Mouse (Mus musculus) heart, postnatal 0 days (tissue): Measurements from ENCODE around the gene Megf11. TPM values are rescaled to one million over a fixed set of nuclear protein-coding genes. Genes with fewer than 3 reads are reported as not detected.

Source experiments
- ATAC-seq: fragments of 200-750 bp; cut with Nextera tagmentation; 2 replicates; pipeline ENCODE4 v1.8.0; 2017; ENCODE audit warnings: low read depth, moderate number of reproducible peaks, moderate library complexity; ENCODE audit not compliant: insufficient read depth
- DNase-seq: peaks from one replicate; pipeline ENCODE4 v3.0.0-alpha.2; 2016; ENCODE audit warnings: low spot score
- H3K27ac ChIP-seq: fragments of 300-500 bp; sonication (generic); 2 replicates; pipeline ENCODE4 v1.5.1; 2014; ENCODE audit warnings: low read depth, mild to moderate bottlenecking
- H3K27me3 ChIP-seq: fragments of 300-500 bp; sonication (generic); 2 replicates; pipeline ENCODE4 v1.6.1; 2014; ENCODE audit warnings: low read length, mixed read lengths; ENCODE audit not compliant: control insufficient read depth, insufficient read depth
- H3K36me3 ChIP-seq: fragments of 300-500 bp; sonication (generic); replicated peaks from 2 replicates; pipeline ENCODE4 v1.6.1; 2014; ENCODE audit warnings: low read length, mixed read lengths; ENCODE audit not compliant: control insufficient read depth, insufficient read depth
- H3K4me1 ChIP-seq: fragments of 300-500 bp; sonication (generic); 2 replicates; pipeline ENCODE4 v1.6.1; 2014; ENCODE audit warnings: antibody characterized with exemption; ENCODE audit not compliant: control insufficient read depth, insufficient read depth
- H3K4me2 ChIP-seq: fragments of 300-500 bp; sonication (generic); 2 replicates; pipeline ENCODE4 v1.6.1; 2014; ENCODE audit warnings: low read depth, mild to moderate bottlenecking, low read length, moderate library complexity
- H3K4me3 ChIP-seq: fragments of 300-500 bp; sonication (generic); 2 replicates; pipeline ENCODE4 v1.5.1; 2014; ENCODE audit warnings: low read depth, low read length
- H3K9ac ChIP-seq: fragments of 300-500 bp; sonication (generic); replicated peaks from 2 replicates; pipeline ENCODE4 v1.6.1; 2014; ENCODE audit warnings: low read depth, low read length, mixed read lengths
- H3K9me3 ChIP-seq: fragments of 300-500 bp; sonication (generic); replicated peaks from 2 replicates; pipeline ENCODE4 v1.6.1; 2016; ENCODE audit warnings: low read length; ENCODE audit not compliant: control insufficient read depth
- CTCF ChIP-seq: IDR thresholded peaks from 2 replicates; pipeline ENCODE4 v1.5.1; 2016; ENCODE audit warnings: antibody characterized with exemption, control low read depth, low read depth
- EP300 ChIP-seq: IDR thresholded peaks from 2 replicates; pipeline ENCODE4 v1.6.1; 2016; ENCODE audit warnings: antibody characterized with exemption, low read depth
- WGBS: fragments of 180-500 bp; shearing (Covaris S2); extraction: QIAGEN DNeasy Blood & Tissue Kit; methylation state at CpG from one replicate; pipeline ENCODE4 v1.1.7; 2014; 5-methylcytosine and 5-hydroxymethylcytosine counted together
- polyA plus RNA-seq: library from polyadenylated mRNA; unstranded; fragments of >200 nt; fragmentation: Nextera tagmentation; extraction: Ambion mirVana; gene quantifications from 2 replicates; pipeline ENCODE4 v1.2.1, GENCODE M21; 2015
- total RNA-seq: library from RNA; depleted of rRNA; stranded (reverse); fragments of >200 nt; gene quantifications from 2 replicates; pipeline ENCODE4 v1.2.3, GENCODE M21; 2014; ENCODE audit warnings: low replicate concordance

Megf11 gene
- total and polyA plus RNA-seq, 2 experiments from 2014 or later, result 0.18 to 0.23 TPM

DNA sequence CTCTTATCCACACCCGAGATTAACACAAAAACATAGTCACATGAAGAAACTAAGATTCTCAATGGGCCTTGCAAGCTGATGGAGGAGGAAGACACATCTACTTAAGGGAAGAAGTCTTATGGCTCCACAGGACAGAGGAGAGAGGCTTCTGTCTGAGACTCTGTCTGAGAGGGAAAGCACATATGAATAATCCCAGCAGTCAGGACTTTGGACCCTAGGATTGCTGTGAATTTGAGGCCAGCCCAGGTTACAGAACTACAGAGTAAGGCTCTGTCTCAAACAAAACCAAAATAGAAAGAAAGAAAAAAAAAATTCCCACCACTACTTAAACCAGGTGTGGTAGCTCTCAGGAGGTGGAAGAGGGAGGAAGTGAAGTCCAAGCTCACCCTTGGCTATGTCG is 266.7 kb downstream of the Megf11 start:
- no peak overlapping the region for H3K9ac ChIP-seq
- no peaks in the 10 kb centered on the region for H3K4me1 ChIP-seq
- H3K9me3 ChIP-seq, result 0 out of 2 replicates have a peak, but pooled peaks cover 5% of the 10 kb centered on the region
- ATAC-seq (no peak), DNase-seq (no peak)
- H3K27me3 ChIP-seq, result no peaks in the 10 kb centered on the region
- no peak for TF ChIP-seq CTCF
- no peak for TF ChIP-seq EP300
- H3K27ac ChIP-seq, result no peak overlapping the region
- H3K4me3 ChIP-seq, result no peak overlapping the region
- H3K4me2 ChIP-seq, result no peak overlapping the region
- 42% methylated on average over 2 of the region's 2 CpGs for WGBS
- no peaks in the 10 kb centered on the region for H3K36me3 ChIP-seq

DNA sequence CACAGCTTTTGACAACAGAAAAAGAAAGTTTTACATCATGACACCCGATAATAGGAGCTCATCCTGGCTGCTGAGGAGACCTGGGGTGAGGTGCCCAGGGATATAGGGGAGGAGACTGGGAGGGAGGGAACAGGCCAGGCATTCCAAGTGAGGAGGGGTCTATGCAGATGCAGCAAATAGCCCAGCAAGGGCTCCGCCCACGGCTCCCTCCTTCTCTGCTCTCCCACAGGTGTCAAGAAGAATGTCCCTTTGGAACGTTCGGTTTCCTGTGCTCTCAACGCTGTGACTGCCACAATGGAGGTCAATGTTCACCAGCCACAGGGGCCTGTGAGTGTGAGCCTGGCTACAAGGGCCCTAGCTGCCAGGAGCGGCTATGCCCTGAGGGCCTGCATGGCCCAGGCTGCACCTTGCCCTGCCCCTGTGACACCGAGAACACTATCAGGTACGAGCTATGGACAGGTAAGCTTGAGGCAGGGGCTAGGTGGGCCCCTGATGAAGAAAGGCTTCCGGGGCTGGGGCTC is 267.5 kb downstream of the Megf11 start:
- ATAC-seq (no peak), DNase-seq (no peak)
- no peak overlapping the region for H3K4me3 ChIP-seq
- TF ChIP-seq EP300 (no peak), CTCF (no peak)
- H3K4me2 ChIP-seq, result no peak overlapping the region
- H3K9me3 ChIP-seq, result 0 out of 2 replicates have a peak, but pooled peaks cover 5% of the 10 kb centered on the region
- no peaks in the 10 kb centered on the region for H3K36me3 ChIP-seq
- no peak overlapping the region for H3K9ac ChIP-seq
- 58% methylated on average over 10 of the region's 10 CpGs for WGBS
- H3K27ac ChIP-seq, result no peak overlapping the region
- no peaks in the 10 kb centered on the region for H3K4me1 ChIP-seq
- no peaks in the 10 kb centered on the region for H3K27me3 ChIP-seq

DNA sequence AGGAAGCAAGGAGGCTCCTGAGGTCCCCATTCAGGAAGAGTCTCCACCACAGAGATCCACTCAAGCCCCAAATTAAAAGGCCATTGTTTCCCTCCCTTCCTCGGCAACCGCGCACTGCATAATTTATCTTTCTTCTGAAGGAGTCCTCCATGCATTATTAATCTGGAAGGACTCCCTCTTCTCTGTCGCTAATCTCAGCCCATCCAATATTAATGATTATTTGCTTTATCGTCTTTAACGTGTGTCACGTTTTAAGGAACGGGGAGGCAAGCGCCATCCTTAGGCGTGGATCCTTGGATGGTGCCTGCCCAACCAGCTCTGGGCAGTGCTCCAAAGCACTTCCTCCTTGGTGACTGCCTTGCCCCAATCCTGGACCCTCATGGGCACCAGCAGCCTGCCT is 269.3 kb downstream of the Megf11 start:
- 86% methylated on average over 10 of the region's 10 CpGs for WGBS
- 0 out of 2 replicates have a peak, but pooled peaks cover 5% of the 10 kb centered on the region for H3K9me3 ChIP-seq

DNA sequence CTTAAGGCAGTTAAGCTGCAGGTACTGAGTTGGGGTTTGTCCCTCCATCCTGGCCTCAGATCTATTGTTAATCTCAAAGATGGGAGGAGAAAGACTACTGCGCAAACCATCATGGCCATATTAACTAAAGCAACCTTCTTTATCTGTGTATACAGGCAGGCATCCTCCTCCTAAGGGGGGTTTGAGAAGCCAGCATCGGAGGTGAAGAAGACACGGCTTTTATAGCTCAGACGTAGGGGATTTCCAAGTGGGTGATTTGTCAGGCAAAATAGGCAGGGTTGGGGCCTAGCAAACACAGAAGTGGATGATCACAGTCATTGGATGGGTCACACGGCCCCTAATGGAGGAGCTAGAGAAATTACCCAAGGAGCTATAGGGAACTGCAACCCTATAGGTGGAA is 271.2 kb downstream of the Megf11 start:
- WGBS, result 87% methylated on average over 5 of the region's 5 CpGs

More for the DNA sequence above, 269.3 kb downstream of the Megf11 start:
- Histone ChIP-seq H3K27me3 (no peaks in the 10 kb centered on the region), H3K4me3 (no peak overlapping the region), H3K4me1 (no peaks in the 10 kb centered on the region), H3K4me2 (no peak overlapping the region), H3K27ac (no peak overlapping the region), H3K36me3 (no peaks in the 10 kb centered on the region), H3K9ac (no peak overlapping the region)
- TF ChIP-seq CTCF, result no peak
- no peak for TF ChIP-seq EP300
- DNase-seq (no peak), ATAC-seq (no peak)

DNA sequence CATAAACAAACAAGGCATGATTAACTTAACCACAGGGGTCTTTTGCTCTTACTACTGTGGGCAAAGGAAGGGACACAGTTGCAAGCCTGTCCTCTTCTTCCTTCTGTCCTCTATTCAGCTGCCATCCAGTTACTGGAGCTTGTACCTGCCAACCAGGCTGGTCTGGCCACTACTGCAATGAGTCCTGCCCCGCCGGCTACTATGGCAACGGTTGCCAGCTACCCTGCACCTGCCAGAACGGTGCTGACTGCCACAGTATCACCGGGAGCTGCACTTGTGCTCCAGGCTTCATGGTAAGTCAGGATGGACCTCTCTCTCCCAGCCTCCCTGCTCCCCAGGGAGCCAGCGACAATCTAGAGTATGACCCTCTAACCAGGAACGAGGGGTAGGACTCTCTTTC is 274.8 kb downstream of the Megf11 start:
- WGBS, result 59% methylated on average over 7 of the region's 7 CpGs
- Histone ChIP-seq H3K9me3 (no peaks in the 10 kb centered on the region), H3K36me3 (no peaks in the 10 kb centered on the region), H3K4me1 (no peaks in the 10 kb centered on the region), H3K27ac (no peak overlapping the region), H3K4me3 (no peak overlapping the region), H3K27me3 (no peaks in the 10 kb centered on the region), H3K4me2 (no peak overlapping the region), H3K9ac (no peak overlapping the region)
- DNase-seq (no peak), ATAC-seq (no peak)
- no peak for TF ChIP-seq EP300
- TF ChIP-seq CTCF, result no peak

More for the DNA sequence above, 271.2 kb downstream of the Megf11 start:
- Histone ChIP-seq H3K36me3 (no peaks in the 10 kb centered on the region), H3K4me3 (no peak overlapping the region), H3K4me2 (no peak overlapping the region), H3K27ac (no peak overlapping the region), H3K9ac (no peak overlapping the region), H3K27me3 (no peaks in the 10 kb centered on the region), H3K4me1 (no peaks in the 10 kb centered on the region), H3K9me3 (0 out of 2 replicates have a peak, but pooled peaks cover 4% of the 10 kb centered on the region)
- TF ChIP-seq EP300, result no peak
- TF ChIP-seq CTCF, result no peak
- no peak for DNase-seq
- no peak for ATAC-seq

DNA sequence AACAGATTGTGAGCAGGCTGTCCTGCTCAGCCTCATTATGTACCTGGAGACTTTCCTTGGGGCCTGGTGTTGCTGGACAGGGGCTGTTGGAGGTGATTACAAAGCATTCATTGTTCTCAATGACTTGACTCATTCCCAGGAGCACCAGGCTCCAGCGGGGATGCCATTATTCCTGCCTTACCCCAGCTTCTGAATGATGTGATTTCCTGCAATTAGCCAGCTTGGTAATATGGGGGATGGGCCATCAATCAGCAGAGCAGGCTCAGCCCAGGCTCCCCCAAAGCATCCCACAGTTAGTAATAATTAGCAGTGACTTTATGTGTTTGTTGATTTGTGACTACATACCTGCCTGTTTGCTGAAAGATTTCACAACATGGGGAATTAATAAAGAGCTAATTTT is 279.2 kb downstream of the Megf11 start:
- Histone ChIP-seq H3K4me3 (no peak overlapping the region), H3K9me3 (no peaks in the 10 kb centered on the region), H3K9ac (no peak overlapping the region), H3K4me2 (no peak overlapping the region), H3K4me1 (no peaks in the 10 kb centered on the region), H3K27ac (no peak overlapping the region), H3K36me3 (no peaks in the 10 kb centered on the region), H3K27me3 (no peaks in the 10 kb centered on the region)
- ATAC-seq, result no peak
- 13% methylated on average over 1 of the region's 1 CpGs for WGBS
- no peak for DNase-seq
- TF ChIP-seq EP300, result no peak
- TF ChIP-seq CTCF, result no peak
